Mouse (Mus musculus): ENCODE results near the gene Slc22a3. TPM values are rescaled to one million over a fixed set of nuclear protein-coding genes. Genes with fewer than 3 reads are reported as not detected.
A peak's percentile ranks its signal among the peaks of the same experiment; 100 is the strongest.

Gene Slc22a3
- polyA plus RNA-seq, 1 experiment from 2014 or later, result 1.00 TPM

DNA sequence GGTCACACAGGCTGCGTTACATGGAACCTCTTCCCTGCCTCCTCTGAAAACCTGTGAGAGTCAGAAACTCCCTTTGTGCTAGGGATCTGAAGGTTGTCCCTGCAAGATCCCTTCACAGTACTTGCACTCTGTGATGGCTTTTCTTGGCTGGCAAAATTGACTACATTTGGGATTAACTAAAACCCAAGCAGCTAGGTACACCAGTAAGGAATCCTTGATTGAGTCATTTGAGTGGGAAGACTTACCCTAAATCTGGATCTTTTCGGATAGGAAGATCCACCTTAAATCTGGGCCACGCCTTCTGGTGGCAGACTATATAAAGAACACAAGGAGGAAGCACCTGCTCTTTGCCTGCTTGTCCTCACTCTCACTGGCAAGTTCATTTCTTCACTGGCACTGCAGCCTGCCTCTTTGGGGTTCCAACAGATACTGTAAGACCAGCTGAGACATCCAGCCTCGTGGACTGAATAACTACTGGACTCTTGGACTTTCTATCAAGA lies 41.0 kb downstream of the Slc22a3 start:
- H3K9ac ChIP-seq (replicated peaks), result no peak overlapping the region
- H3K27me3 ChIP-seq (replicated peaks), result no peaks in the 10 kb centered on the region
- H3K27ac ChIP-seq (replicated peaks), result no peak overlapping the region
- no peak overlapping the region for H3K4me2 ChIP-seq
- H3K4me3 ChIP-seq (replicated peaks), result no peak overlapping the region
- no peaks in the 10 kb centered on the region for H3K4me1 ChIP-seq
- no peak for ATAC-seq (ENCODE audit: low FRiP score)
- no peaks in the 10 kb centered on the region for H3K9me3 ChIP-seq (replicated peaks)
- 78% methylated on average over 4 of the region's 4 CpGs for WGBS
- H3K36me3 ChIP-seq, result no peaks in the 10 kb centered on the region

DNA sequence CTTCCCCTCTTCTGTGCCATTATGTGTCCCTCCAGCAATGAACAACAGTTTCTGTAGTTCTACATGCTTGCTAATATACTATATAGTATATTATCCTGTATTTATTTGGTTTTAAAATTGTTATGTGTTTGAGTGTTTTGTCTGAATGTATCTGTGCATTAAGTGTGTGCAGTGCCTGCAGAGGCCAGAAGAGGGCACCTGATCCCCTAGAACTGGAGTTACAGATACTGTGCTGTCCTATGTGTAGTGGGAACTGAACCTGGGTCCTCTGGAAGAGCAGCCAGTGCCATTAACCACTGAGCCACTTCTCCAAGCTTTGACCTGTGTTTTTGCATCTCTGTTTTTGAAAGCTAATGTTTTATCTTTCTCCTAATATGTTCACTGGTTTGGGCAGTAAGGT lies 46.3 kb downstream of the Slc22a3 start:
- H3K4me1 ChIP-seq, result no peaks in the 10 kb centered on the region
- no peak overlapping the region for H3K4me3 ChIP-seq (replicated peaks)
- H3K9me3 ChIP-seq (replicated peaks), result no peaks in the 10 kb centered on the region
- no peaks in the 10 kb centered on the region for H3K27me3 ChIP-seq (replicated peaks)
- H3K36me3 ChIP-seq, result no peaks in the 10 kb centered on the region
- no peak overlapping the region for H3K9ac ChIP-seq (replicated peaks)
- H3K27ac ChIP-seq (replicated peaks), result no peak overlapping the region
- ATAC-seq (ENCODE audit: low FRiP score), result no peak
- no peak overlapping the region for H3K4me2 ChIP-seq

DNA sequence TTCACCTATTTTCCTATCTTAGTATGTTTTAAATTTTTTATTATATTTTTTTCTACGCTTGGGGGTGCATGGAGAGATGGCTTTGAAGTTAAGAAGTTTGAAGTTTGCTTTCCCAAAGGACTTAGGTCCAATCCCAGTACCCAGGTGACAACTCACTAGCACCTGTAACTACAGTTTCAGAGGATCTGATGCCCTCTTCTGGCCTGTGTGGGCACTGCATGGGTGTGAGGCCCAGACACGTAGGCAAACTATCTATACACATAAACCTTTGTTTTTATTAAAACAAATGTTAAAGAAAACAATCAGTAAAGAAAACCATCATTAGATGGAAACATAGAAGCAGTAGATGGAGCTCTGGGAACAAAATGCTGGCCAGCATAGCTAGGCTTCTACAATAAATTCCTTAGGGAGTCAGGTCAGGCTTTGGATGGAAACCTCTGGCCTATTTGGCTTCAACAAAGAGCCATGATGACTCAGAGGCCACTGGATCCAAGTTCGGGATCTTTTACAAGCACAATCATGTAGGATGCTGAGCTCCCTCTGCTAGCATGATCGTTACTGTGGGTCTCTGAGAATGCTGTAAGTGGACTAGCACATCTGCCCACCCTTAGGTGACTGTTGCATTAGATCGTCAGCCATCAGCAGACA lies 52.2 kb downstream of the Slc22a3 start:
- no peak overlapping the region for H3K4me3 ChIP-seq (replicated peaks)
- no peaks in the 10 kb centered on the region for H3K36me3 ChIP-seq
- no peak overlapping the region for H3K27ac ChIP-seq (replicated peaks)
- peaks cover 4% of the 10 kb centered on the region; the same call in 1 of the 2 replicates for H3K4me1 ChIP-seq
- WGBS, result 82% methylated on average over 5 of the region's 5 CpGs
- ATAC-seq (ENCODE audit: low FRiP score), result no peak
- H3K9me3 ChIP-seq (replicated peaks), result no peaks in the 10 kb centered on the region
- H3K27me3 ChIP-seq (replicated peaks), result no peaks in the 10 kb centered on the region
- H3K9ac ChIP-seq (replicated peaks), result no peak overlapping the region
- no peak overlapping the region for H3K4me2 ChIP-seq

DNA sequence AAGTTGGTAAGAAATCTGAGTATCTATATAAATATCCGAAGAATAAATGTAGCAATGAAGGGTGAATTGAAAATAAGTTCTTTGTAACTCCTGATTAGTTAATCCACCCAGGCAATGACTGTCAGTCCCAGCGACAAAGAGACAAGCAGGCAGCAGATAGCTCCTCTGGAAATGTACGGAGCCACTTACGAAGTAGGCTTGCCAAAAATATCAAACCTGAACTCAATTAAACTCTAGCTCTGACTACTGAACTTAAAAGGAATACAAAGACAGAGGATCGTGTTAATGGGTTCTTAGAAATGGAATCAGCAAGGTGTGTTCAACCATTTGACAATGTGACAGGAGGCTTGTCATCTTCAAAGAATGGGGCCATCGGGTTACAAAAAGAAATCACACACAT lies 53.8 kb downstream of the Slc22a3 start:
- 89% methylated on average over 6 of the region's 6 CpGs for WGBS
- Histone ChIP-seq H3K4me2 (no peak overlapping the region), H3K9ac (replicated peaks) (no peak overlapping the region), H3K27me3 (replicated peaks) (no peaks in the 10 kb centered on the region), H3K36me3 (no peaks in the 10 kb centered on the region), H3K9me3 (replicated peaks) (no peaks in the 10 kb centered on the region), H3K4me3 (replicated peaks) (no peak overlapping the region), H3K4me1 (peaks cover 4% of the 10 kb centered on the region; the same call in 1 of the 2 replicates), H3K27ac (replicated peaks) (no peak overlapping the region)
- no peak for ATAC-seq (ENCODE audit: low FRiP score)

DNA sequence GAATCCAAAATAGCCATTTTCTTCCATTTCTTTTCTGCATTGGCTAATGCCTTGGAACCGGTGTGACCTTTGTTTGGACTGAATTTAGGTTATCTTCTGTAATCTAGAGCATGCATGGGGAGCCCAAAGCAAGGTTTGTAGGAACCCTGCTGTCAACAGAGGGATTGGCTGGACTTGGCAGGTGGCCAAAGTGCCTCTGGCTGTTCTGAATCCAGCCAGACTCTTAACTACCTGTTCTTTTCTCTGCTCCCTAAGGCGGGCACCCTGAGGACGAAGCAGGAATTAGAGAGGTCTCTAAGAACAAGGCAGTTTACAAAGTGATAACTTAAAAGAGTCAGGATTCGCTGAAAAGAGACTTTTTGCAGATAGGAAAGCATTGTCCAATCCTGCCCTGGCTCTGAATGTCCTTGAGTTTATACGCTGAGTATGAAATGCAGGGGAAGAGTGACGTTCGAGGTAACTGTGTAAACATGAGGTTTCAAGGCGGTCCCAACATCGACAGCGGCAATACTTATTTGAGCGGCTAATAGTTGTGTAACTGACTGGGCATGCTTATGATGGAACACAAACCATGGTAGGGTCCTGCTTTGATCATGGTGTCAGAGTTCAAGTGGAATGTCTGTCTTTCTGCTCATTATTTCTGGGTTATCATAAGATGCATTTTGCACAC lies 54.5 kb downstream of the Slc22a3 start:
- no peak overlapping the region for H3K9ac ChIP-seq (replicated peaks)

DNA sequence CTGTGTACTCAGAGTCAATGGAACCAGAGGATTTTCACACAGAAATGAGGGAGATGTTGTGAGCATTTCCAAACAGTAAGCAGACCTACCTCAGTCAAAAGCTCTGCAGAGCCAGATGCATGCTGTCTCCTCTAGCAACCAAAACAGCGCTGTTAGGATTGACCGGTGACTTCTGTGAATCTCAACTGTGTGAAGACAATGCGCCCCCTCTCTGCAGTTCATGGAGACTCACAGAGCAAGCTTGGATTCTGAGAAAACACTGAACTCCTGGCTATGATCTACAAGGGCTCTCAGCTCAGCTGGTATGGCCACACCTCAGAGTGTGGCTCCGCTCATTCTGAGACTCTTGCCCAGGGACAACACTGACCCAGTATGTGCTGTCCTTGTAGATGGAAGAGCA lies 56.3 kb downstream of the Slc22a3 start:
- H3K4me2 ChIP-seq, result no peak overlapping the region
- H3K9ac ChIP-seq (replicated peaks), result no peak overlapping the region
- no peaks in the 10 kb centered on the region for H3K27me3 ChIP-seq (replicated peaks)
- H3K4me3 ChIP-seq (replicated peaks), result no peak overlapping the region
- H3K27ac ChIP-seq (replicated peaks), result no peak overlapping the region
- H3K36me3 ChIP-seq, result no peaks in the 10 kb centered on the region
- no peaks in the 10 kb centered on the region for H3K9me3 ChIP-seq (replicated peaks)
- ATAC-seq (ENCODE audit: low FRiP score), result no peak
- WGBS, result 60% methylated on average over 4 of the region's 4 CpGs
- peaks cover 4% of the 10 kb centered on the region; the same call in 1 of the 2 replicates for H3K4me1 ChIP-seq

More for the DNA sequence above, 54.5 kb downstream of the Slc22a3 start:
- Histone ChIP-seq H3K4me2 (no peak overlapping the region), H3K4me3 (replicated peaks) (no peak overlapping the region), H3K9me3 (replicated peaks) (no peaks in the 10 kb centered on the region), H3K27me3 (replicated peaks) (no peaks in the 10 kb centered on the region), H3K27ac (replicated peaks) (no peak overlapping the region), H3K36me3 (no peaks in the 10 kb centered on the region), H3K4me1 (peaks cover 4% of the 10 kb centered on the region; the same call in 1 of the 2 replicates)
- no peak for ATAC-seq (ENCODE audit: low FRiP score)
- WGBS, result 82% methylated on average over 11 of the region's 11 CpGs

DNA sequence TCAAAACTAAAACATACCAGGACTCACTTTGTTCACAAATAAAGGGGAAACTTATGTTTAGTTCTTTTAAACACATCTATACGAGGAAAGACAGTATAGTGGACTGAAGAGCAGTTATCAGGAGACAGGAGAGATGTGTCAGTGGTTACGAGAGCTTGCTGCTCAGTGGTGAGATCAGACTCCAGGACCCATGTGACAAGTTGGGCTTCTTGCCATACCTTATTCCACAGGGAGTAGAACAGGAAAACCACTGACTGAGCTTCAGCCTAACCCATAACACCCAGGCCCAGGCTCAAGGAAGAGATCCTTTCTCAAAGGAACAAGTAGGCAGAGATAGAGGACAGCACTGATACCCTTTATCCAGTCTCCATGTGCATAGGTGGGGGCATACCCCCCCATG lies 62.9 kb downstream of the Slc22a3 start:
- no peak overlapping the region for H3K4me2 ChIP-seq
- no peaks in the 10 kb centered on the region for H3K9me3 ChIP-seq (replicated peaks)
- H3K9ac ChIP-seq (replicated peaks), result no peak overlapping the region
- no peaks in the 10 kb centered on the region for H3K36me3 ChIP-seq
- H3K4me3 ChIP-seq (replicated peaks), result no peak overlapping the region
- ATAC-seq (ENCODE audit: low FRiP score), result no peak
- H3K4me1 ChIP-seq, result no peaks in the 10 kb centered on the region
- 77% methylated on average over 2 of the region's 2 CpGs for WGBS
- no peaks in the 10 kb centered on the region for H3K27me3 ChIP-seq (replicated peaks)
- H3K27ac ChIP-seq (replicated peaks), result no peak overlapping the region

DNA sequence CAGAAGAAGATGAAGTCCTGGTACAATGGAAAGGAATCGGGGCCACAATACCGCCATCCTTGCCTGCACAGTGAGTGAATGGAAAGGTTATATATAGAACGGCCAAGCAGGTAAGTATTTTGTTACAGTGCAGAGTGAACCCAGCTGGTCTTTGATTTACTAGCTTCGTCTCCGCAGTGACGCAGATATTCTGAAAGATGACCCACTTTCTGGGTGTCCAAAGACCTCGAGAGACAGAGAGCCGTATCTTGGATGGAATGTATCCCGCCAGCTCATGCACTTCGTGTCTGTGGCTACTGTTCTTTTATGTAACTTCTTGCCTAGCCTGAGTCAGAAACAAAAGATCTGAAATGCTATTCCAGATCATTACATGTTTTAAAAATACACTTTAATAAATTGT lies 69.7 kb downstream of the Slc22a3 start:
- Histone ChIP-seq H3K36me3 (no peaks in the 10 kb centered on the region), H3K27me3 (replicated peaks) (no peaks in the 10 kb centered on the region), H3K4me3 (replicated peaks) (no peak overlapping the region), H3K4me1 (no peaks in the 10 kb centered on the region), H3K4me2 (no peak overlapping the region), H3K9ac (replicated peaks) (no peak overlapping the region), H3K9me3 (replicated peaks) (no peaks in the 10 kb centered on the region), H3K27ac (replicated peaks) (no peak overlapping the region)
- WGBS, result 90% methylated on average over 10 of the region's 10 CpGs
- no peak for ATAC-seq (ENCODE audit: low FRiP score)

DNA sequence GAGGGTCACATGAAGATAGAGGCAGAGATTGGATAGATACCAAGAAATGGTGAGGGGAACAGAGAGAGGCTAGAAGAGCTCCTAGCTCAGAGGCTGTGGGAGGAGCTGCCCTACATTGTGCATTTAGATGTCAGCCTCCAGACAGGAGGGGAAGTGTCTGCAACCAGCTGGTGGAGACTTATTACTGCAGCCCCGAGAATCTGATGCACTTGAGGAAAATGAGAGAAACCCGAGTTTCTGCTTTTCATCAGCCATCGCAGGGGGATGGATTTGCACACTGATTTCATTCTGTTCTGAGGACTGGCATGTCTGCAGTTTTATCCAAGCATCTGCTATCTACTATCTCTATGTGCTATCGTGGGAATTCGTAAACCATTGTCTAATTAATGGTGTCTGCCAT lies 75.8 kb downstream of the Slc22a3 start:
- peaks cover 4% of the 10 kb centered on the region for H3K4me1 ChIP-seq
- WGBS, result 70% methylated on average over 5 of the region's 5 CpGs
- H3K9me3 ChIP-seq (replicated peaks), result no peaks in the 10 kb centered on the region
- no peaks in the 10 kb centered on the region for H3K27me3 ChIP-seq (replicated peaks)
- H3K36me3 ChIP-seq, result no peaks in the 10 kb centered on the region
- H3K4me2 ChIP-seq, result no peak overlapping the region
- ATAC-seq (ENCODE audit: low FRiP score), result no peak; the same call in 1 of the 2 replicates
- H3K9ac ChIP-seq (replicated peaks), result no peak overlapping the region
- 0 out of 2 replicates have a peak overlapping the region, but pooled peaks have one; percentile 23 for H3K27ac ChIP-seq (replicated peaks)
- H3K4me3 ChIP-seq (replicated peaks), result no peak overlapping the region

DNA sequence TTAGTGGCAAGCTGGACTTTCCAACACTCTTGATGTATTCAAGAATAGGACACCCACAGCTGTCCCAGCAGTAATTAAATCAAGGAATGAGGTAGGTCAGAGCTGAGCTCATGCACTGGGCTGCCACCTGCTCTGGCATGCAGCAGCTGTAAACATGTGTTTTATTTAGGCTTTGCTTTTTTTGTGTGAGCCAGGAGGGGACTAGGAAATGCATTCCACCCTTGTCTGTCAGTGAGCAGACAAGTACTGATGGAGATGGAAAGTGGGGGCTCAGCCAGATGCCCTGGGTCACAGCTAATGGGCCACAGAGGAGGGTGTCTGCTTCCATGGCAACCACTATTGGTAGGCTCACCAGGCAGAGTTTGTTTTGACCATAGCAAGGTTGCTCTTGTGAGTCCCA lies 79.1 kb downstream of the Slc22a3 start:
- Histone ChIP-seq H3K4me1 (peaks cover 4% of the 10 kb centered on the region), H3K27me3 (replicated peaks) (no peaks in the 10 kb centered on the region), H3K36me3 (no peaks in the 10 kb centered on the region), H3K4me2 (no peak overlapping the region), H3K9ac (replicated peaks) (no peak overlapping the region), H3K4me3 (replicated peaks) (no peak overlapping the region), H3K27ac (replicated peaks) (no peak overlapping the region), H3K9me3 (replicated peaks) (no peaks in the 10 kb centered on the region)
- peak; percentile 53; the same call in 1 of the 2 replicates for ATAC-seq (ENCODE audit: low FRiP score)

DNA sequence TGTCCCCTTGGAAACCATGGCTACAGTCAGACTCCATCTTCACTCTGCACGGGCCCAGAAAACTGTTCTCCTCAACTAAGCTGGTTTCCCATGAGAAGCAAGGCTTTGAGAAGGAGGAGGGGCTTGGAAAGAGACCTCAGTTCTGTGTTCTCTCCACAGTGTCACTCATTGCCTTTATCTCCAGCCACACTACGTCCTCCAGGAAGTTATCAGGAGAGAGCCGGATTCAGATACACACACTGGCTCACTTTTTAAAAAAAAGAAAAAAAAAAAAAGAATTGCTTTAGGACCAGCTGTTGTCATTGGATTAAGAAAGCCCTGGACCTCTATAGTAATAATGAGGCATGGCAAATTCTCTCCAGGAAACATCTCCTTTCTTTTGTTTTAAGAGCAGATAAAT lies 80.3 kb downstream of the Slc22a3 start:
- H3K27me3 ChIP-seq (replicated peaks), result no peaks in the 10 kb centered on the region
- ATAC-seq (ENCODE audit: low FRiP score), result no peak
- no peaks in the 10 kb centered on the region for H3K9me3 ChIP-seq (replicated peaks)
- H3K36me3 ChIP-seq, result no peaks in the 10 kb centered on the region
- H3K4me2 ChIP-seq, result no peak overlapping the region
- H3K4me1 ChIP-seq, result peaks cover 4% of the 10 kb centered on the region
- no peak overlapping the region for H3K4me3 ChIP-seq (replicated peaks)
- no peak overlapping the region for H3K9ac ChIP-seq (replicated peaks)
- no peak overlapping the region for H3K27ac ChIP-seq (replicated peaks)
- 34% methylated on average over 3 of the region's 3 CpGs for WGBS

DNA sequence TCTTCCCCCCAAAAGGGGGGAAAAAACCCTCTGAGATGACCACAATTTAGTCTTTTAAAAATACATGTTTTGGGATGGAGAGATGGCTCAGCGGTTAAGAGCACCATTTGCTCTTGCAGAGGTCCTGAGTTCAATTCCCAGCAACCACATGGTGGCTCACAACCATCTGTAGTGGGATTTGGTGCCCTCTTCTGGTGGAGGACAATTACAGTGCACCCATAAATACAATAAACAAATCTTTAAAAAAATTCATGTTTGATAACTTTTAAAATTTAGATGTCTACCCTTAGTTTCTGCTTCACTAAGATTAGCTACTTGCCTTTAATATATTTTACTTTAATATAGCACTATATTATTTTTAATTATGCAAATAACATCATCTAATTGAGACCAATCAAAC lies 85.4 kb downstream of the Slc22a3 start:
- Histone ChIP-seq H3K4me1 (no peaks in the 10 kb centered on the region), H3K9ac (replicated peaks) (no peak overlapping the region), H3K9me3 (replicated peaks) (no peaks in the 10 kb centered on the region), H3K27ac (replicated peaks) (no peak overlapping the region), H3K27me3 (replicated peaks) (no peaks in the 10 kb centered on the region), H3K4me3 (replicated peaks) (no peak overlapping the region), H3K4me2 (no peak overlapping the region), H3K36me3 (no peaks in the 10 kb centered on the region)
- no peak for ATAC-seq (ENCODE audit: low FRiP score)
- 74% methylated on average over 1 of the region's 1 CpGs for WGBS

Data from neural tube, embryonic 15.5 days (tissue).